Mouse (Mus musculus) liver, embryonic 15.5 days (tissue): Measurements from ENCODE around the gene Dalrd3. TPM values are rescaled to one million over a fixed set of nuclear protein-coding genes. Genes with fewer than 3 reads are reported as not detected.

Experiments used
- ATAC-seq: fragments of 200-750 bp; cut with Nextera tagmentation; 2 replicates; pipeline ENCODE4 v1.8.0; 2017; ENCODE audit warnings: moderate number of reproducible peaks, mild to moderate bottlenecking, moderate library complexity; ENCODE audit not compliant: insufficient read depth
- H3K27ac ChIP-seq: fragments of 300-500 bp; sonication (generic); replicated peaks from 2 replicates; pipeline ENCODE4 v1.5.1; 2015; ENCODE audit warnings: mild to moderate bottlenecking, inconsistent platforms
- H3K27me3 ChIP-seq: fragments of 300-500 bp; sonication (generic); 2 replicates; pipeline ENCODE4 v1.6.1; 2015; ENCODE audit warnings: mild to moderate bottlenecking, inconsistent platforms
- H3K36me3 ChIP-seq: fragments of 300-500 bp; sonication (generic); replicated peaks from 2 replicates; pipeline ENCODE4 v1.6.1; 2015; ENCODE audit warnings: moderate library complexity, mild to moderate bottlenecking, inconsistent platforms
- H3K4me1 ChIP-seq: fragments of 300-500 bp; sonication (generic); replicated peaks from 2 replicates; pipeline ENCODE4 v1.6.1; 2015; ENCODE audit warnings: inconsistent platforms
- H3K4me2 ChIP-seq: fragments of 300-500 bp; sonication (generic); 2 replicates; pipeline ENCODE4 v1.6.1; 2015; ENCODE audit warnings: moderate library complexity, mild to moderate bottlenecking, inconsistent platforms
- H3K4me3 ChIP-seq: fragments of 300-500 bp; sonication (generic); replicated peaks from 2 replicates; pipeline ENCODE4 v1.5.1; 2015; ENCODE audit warnings: mild to moderate bottlenecking, inconsistent platforms
- H3K9ac ChIP-seq: fragments of 300-500 bp; sonication (generic); 2 replicates; pipeline ENCODE4 v1.6.1; 2015; ENCODE audit warnings: moderate library complexity, mild to moderate bottlenecking, inconsistent platforms
- H3K9me3 ChIP-seq: fragments of 300-500 bp; sonication (generic); replicated peaks from 2 replicates; pipeline ENCODE4 v1.6.1; 2016; ENCODE audit warnings: inconsistent platforms
- WGBS: fragments of 180-500 bp; shearing (Covaris S2); methylation state at CpG from one replicate; pipeline ENCODE4 v1.1.7; 2015; ENCODE audit warnings: mixed read lengths; ENCODE audit not compliant: insufficient replicate concordance; 5-methylcytosine and 5-hydroxymethylcytosine counted together
- polyA plus RNA-seq: library from polyadenylated mRNA; unstranded; fragments of >200 nt; fragmentation: Nextera tagmentation; extraction: Ambion mirVana; gene quantifications from 2 replicates; pipeline ENCODE4 v1.2.1, GENCODE M21; 2015

Gene Dalrd3
- 29.2 and 34.2 TPM in 2 replicates for polyA plus RNA-seq

DNA sequence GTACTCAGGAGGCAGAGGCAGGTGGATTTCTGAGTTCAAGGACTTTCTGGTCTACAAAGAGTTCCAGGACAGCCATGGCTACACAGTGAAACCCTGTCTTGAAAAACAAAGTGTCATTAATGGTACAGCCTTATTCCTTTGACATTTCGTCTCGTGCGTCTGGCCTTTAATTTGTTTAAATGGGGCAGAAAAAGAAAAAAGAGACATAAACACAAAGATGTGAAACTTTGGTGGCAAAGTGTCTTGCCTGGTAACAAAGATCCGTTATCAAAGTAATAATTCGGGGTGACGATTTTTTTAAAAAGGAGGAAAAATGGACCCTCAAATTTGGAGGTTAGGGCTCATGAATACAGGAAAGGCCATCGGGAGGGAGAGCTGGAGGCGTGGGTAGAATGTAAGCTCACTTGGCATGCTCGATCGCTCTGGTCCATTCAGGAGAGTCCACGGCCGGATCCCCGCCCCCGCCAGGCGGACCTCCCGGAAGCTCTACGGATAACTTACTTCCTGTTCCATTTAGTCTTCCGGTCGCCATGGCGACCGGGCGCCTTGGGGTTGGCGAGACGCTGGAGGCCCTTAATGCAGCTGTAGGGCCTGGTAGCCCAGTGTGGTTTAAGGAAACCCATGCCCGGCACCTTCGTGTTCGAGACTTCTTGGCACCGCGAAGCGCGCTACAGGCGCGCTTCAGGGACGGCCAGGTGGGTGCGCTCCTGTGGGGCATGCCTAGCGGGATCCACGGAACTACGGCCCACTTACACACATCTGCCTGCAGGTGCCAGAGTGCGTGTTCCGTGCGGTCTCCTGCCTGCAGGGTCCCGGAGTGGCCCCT lies at the start of gene Dalrd3:
TSS of gene Dalrd3 (plus strand) at position 506 of the 826 bp plus-strand sequence.
- Histone ChIP-seq H3K36me3 (peaks cover 39% of the 10 kb centered on the region), H3K4me3 (peak within 1 kb of the TSS; percentile 80), H3K27ac (peak within 1 kb of the TSS; percentile 96), H3K4me1 (peaks cover 62% of the 10 kb centered on the region), H3K4me2 (peak within 1 kb of the TSS; percentile 98), H3K9ac (peak within 1 kb of the TSS; percentile 83), H3K27me3 (no peaks in the 10 kb centered on the region), H3K9me3 (no peaks in the 10 kb centered on the region)
- ATAC-seq: peak; percentile 53
- WGBS: 4% methylated on average over 42 of the region's 42 CpGs

DNA sequence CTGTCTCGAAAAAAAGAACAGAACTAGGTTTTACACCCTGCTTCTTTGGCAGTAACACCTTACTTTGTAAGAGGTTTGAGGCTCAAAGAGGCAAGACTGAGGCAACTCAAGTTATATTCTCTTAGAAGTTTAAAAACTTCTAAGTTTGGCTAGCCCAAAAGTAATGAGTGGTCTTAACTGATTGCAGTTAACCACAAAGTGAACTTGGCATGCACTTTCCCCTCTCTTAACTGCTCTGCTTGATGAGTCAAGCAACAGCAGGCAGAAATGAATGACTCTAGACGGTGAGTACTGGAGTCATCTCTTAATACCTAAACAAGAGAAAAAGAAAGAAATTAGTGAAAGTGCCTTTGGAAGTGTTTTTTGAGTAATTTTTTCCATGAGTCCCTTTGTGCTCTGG lies 48.1 kb upstream of the Dalrd3 start:
- Histone ChIP-seq H3K36me3 (peaks cover 36% of the 10 kb centered on the region), H3K9me3 (no peaks in the 10 kb centered on the region), H3K4me2 (no peak overlapping the region), H3K27me3 (no peaks in the 10 kb centered on the region), H3K4me3 (no peak overlapping the region), H3K4me1 (peaks cover 21% of the 10 kb centered on the region), H3K27ac (no peak overlapping the region), H3K9ac (no peak overlapping the region)
- WGBS: 51% methylated on average over 2 of the region's 2 CpGs
- no peak for ATAC-seq

DNA sequence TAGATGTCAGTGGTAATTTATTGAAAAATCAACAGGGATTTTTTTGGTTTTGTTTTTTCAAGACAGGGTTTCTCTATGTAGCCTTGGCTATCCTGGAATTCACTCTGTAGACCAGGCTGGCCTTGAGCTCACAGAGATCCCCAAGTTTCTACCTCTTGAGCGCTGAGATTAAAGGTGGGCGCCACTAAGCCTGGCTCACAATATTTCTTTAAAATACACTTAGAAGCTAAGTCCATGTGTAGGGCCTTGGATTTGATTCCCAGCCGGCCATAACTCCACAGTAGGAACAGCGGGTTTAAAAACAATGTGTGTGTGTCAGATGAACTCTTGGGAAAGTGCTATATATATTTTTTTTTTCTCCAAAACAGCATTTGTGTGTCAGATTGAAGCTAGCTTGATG lies 46.3 kb upstream of the Dalrd3 start:
- Histone ChIP-seq H3K4me3 (no peak overlapping the region), H3K36me3 (peaks cover 45% of the 10 kb centered on the region), H3K27me3 (no peaks in the 10 kb centered on the region), H3K4me2 (no peak overlapping the region), H3K9ac (no peak overlapping the region), H3K4me1 (peaks cover 19% of the 10 kb centered on the region), H3K9me3 (no peaks in the 10 kb centered on the region), H3K27ac (no peak overlapping the region)
- WGBS: 95% methylated on average over 4 of the region's 4 CpGs
- ATAC-seq: no peak

DNA sequence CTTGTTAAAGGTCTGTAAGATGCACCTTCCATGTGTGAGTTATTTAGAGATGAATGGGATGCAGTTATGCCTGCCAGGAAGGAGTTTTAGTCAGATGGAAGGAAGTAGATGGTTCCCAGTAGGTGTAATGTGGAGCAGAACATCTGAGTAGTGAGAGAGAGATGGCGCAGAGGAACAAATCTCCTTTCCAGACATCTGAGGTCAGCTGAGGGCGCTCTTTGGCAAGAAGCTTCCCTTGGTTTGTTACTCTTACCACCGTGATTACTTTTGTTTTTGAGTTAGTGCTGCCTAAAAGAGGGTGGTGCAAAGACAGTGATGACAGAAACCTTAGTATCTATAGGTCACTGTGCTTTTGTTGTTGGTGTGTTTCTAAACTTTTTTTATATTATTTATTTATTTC lies 44.3 kb upstream of the Dalrd3 start:
- H3K27me3 ChIP-seq: no peaks in the 10 kb centered on the region
- H3K4me1 ChIP-seq: peaks cover 2% of the 10 kb centered on the region
- H3K4me3 ChIP-seq: no peak overlapping the region
- ATAC-seq: no peak
- peaks cover 51% of the 10 kb centered on the region for H3K36me3 ChIP-seq
- no peak overlapping the region for H3K4me2 ChIP-seq
- H3K9me3 ChIP-seq: no peaks in the 10 kb centered on the region
- H3K9ac ChIP-seq: no peak overlapping the region
- WGBS: 78% methylated on average over 3 of the region's 3 CpGs
- H3K27ac ChIP-seq: no peak overlapping the region

DNA sequence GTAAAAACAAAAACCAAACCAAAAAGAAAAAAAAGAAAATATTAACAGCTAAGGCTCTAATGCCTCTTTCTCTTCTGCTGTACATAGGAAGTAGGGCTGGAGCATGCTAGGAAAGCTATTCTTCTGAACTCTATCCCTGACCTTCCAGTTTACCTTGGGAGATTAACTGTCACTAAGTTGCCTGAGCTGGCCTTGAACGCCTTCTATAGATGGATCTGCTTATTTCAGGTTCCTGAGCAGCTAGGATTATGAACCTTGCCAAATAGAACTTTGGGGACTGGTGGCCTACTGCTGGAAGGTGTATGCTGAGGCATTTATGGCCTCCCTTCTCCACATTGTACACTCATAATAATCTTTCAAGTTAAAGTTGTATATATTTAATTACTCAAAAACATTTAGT lies 38.7 kb upstream of the Dalrd3 start:
- peaks cover 85% of the 10 kb centered on the region for H3K36me3 ChIP-seq
- no peak overlapping the region for H3K27ac ChIP-seq
- no peak overlapping the region for H3K9ac ChIP-seq
- H3K4me3 ChIP-seq: no peak overlapping the region
- H3K9me3 ChIP-seq: no peaks in the 10 kb centered on the region
- ATAC-seq: no peak
- no peaks in the 10 kb centered on the region for H3K4me1 ChIP-seq
- no peak overlapping the region for H3K4me2 ChIP-seq
- no peaks in the 10 kb centered on the region for H3K27me3 ChIP-seq
- WGBS: 80% methylated on average over 1 of the region's 1 CpGs

DNA sequence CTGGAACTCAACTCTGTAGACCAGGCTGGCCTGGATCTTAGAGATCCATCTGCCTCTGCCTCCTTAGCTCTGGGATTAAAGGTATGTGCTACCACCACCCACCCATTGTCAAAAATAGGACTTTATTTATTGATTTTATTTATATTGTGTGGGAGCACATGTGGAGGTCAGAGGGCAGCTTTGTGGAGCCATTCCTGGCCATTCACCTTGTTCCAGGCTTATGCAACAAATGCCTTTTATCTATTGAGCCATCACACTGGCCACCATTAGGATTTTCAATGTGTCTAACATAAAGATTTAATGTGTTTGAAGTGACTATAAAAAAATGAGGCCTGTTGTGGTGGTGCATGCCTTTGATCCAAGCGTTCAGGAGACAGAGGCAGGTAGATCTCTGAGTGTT lies 38.2 kb upstream of the Dalrd3 start:
- 84% methylated on average over 1 of the region's 1 CpGs for WGBS
- ATAC-seq: no peak

DNA sequence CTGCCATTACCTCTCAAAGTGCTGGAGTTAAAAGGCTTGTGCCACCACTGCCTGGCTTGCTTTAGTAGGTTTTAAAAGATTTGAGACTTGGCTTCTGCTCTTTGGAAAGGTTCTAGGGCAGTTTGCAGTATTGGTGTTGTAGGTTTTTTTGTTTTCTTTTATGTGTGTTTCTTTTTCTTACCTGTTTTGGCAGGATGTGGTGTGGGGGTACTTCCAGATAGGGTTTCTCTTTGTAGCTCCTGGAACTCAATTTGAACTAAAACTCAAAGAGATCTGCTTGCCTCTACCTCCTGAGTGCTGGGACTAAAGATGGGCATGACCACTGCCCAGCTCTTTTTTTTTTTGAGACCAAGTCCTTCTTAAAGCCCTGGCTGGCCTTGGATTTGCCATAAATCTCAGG lies 28.8 kb upstream of the Dalrd3 start:
- H3K4me3 ChIP-seq: no peak overlapping the region
- H3K27me3 ChIP-seq: no peaks in the 10 kb centered on the region
- ATAC-seq: no peak
- H3K36me3 ChIP-seq: peaks cover 92% of the 10 kb centered on the region
- H3K4me2 ChIP-seq: no peak overlapping the region
- no peak overlapping the region for H3K9ac ChIP-seq
- no peaks in the 10 kb centered on the region for H3K9me3 ChIP-seq
- no peak overlapping the region for H3K27ac ChIP-seq
- no peaks in the 10 kb centered on the region for H3K4me1 ChIP-seq

More for the DNA sequence above, 38.2 kb upstream of the Dalrd3 start:
- no peak overlapping the region for H3K4me3 ChIP-seq
- no peaks in the 10 kb centered on the region for H3K27me3 ChIP-seq
- no peaks in the 10 kb centered on the region for H3K9me3 ChIP-seq
- no peaks in the 10 kb centered on the region for H3K4me1 ChIP-seq
- no peak overlapping the region for H3K4me2 ChIP-seq
- peaks cover 88% of the 10 kb centered on the region for H3K36me3 ChIP-seq
- no peak overlapping the region for H3K9ac ChIP-seq
- no peak overlapping the region for H3K27ac ChIP-seq

DNA sequence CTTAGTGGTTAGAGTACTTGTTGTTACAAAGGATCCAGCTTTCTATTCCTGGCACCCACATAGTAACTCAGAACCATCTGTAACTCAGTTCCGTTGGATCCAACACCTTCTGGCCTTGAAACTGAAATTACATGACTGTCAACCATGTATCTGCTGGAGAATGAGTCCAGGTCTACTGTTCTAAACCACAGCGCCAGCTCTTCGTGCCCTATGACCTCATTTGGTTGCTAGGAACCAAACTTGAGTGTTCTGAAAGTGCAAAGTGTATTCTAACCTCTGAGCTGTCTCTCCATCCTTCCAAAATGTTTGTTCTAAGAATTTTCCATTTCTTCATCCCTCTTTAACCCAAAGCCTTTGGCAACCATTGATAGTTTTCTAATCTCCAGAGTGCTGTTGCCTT lies 23.7 kb upstream of the Dalrd3 start:
- H3K36me3 ChIP-seq: peaks cover 98% of the 10 kb centered on the region
- H3K9me3 ChIP-seq: no peaks in the 10 kb centered on the region
- H3K4me3 ChIP-seq: no peak overlapping the region
- ATAC-seq: no peak
- H3K9ac ChIP-seq: no peak overlapping the region
- H3K27ac ChIP-seq: no peak overlapping the region
- no peak overlapping the region for H3K4me2 ChIP-seq
- 91% methylated on average over 3 of the region's 3 CpGs for WGBS
- no peaks in the 10 kb centered on the region for H3K27me3 ChIP-seq
- H3K4me1 ChIP-seq: peaks cover 9% of the 10 kb centered on the region; the same call in 1 of the 2 replicates

DNA sequence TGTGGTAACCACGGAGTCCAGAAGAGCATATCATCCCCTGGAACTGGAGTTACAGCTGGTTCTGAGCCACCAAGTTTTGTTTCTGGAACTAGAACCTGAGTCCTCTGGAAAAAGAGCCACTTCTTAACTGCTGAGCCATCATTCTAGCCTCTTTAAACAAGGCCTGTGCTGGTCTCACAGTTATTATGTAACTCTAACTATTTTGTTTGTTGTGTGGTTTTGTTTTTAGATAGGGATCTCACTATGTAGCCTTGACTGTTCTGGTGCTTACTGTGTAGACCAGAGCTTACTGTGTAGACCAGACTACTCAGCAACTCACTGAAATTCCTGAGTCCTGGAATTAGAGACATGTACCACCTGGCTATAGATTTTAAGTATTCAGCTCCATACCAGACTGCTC lies 22.8 kb upstream of the Dalrd3 start:
- no peaks in the 10 kb centered on the region for H3K9me3 ChIP-seq
- H3K4me2 ChIP-seq: no peak overlapping the region
- no peak for ATAC-seq
- no peak overlapping the region for H3K4me3 ChIP-seq
- peaks cover 9% of the 10 kb centered on the region; the same call in 1 of the 2 replicates for H3K4me1 ChIP-seq
- no peak overlapping the region for H3K27ac ChIP-seq
- no peak overlapping the region for H3K9ac ChIP-seq
- no peaks in the 10 kb centered on the region for H3K27me3 ChIP-seq
- 68% methylated on average over 1 of the region's 1 CpGs for WGBS
- peaks cover 98% of the 10 kb centered on the region for H3K36me3 ChIP-seq

DNA sequence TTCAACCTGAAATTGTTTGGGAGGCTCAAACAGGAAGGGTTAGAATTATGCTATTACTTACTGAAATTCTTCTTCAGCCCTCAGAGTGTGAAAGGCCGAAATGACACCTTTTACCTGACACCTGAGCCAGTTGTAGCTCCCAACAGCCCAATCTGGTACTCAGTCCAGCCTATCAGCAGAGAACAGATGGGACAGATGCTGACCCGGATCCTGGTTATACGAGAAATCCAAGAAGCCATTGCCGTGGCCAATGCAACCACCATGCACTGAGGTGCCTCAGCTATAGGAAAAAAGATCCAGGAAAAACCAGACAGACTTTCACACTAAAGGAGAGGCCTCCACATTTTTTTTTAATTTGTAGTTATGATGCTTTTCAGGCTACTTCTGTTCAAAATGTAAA lies 10.5 kb upstream of the Dalrd3 start:
- Histone ChIP-seq H3K27ac (no peak overlapping the region), H3K36me3 (peaks cover 84% of the 10 kb centered on the region), H3K4me2 (no peak overlapping the region), H3K9me3 (no peaks in the 10 kb centered on the region), H3K4me3 (no peak overlapping the region), H3K4me1 (peaks cover 32% of the 10 kb centered on the region), H3K27me3 (no peaks in the 10 kb centered on the region), H3K9ac (no peak overlapping the region)
- no peak for ATAC-seq
- WGBS: 71% methylated on average over 4 of the region's 4 CpGs

DNA sequence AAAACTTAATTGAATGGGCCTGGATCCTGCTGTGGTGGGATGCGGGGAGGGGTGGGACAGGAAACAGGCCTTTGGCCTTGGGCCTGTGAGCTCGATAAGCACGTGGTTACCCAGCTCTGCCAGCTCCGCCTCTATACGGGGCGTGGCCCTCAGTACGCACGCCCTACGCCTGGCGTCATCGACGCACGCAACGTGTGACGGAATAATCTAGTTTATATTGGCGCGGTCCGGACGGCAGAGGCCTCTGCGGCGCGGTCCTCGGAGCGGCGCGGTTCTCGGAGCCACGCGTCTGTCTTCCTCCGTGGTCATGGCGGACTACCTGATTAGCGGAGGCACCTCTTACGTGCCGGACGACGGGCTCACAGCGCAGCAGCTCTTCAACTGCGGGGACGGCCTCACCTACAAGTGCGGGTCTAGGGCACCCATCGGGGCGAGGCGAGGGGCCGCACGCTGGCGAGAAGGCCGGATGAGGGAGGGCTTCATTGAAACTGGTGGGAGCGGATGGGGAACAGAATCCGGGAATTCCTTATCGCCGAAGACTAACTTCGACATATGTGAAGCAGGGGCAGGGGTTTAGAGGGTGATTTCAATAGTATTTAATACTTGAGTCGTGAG lies 9.4 kb upstream of the Dalrd3 start, which contains the start of gene Impdh2:
TSS of gene Impdh2 (plus strand) at position 60 of the 615 bp plus-strand sequence.
- Histone ChIP-seq H3K4me2 (peak within 1 kb of the TSS; percentile 86), H3K4me1 (peaks cover 41% of the 10 kb centered on the region), H3K4me3 (peak within 1 kb of the TSS; percentile 65), H3K36me3 (peaks cover 85% of the 10 kb centered on the region), H3K27ac (peak within 1 kb of the TSS; percentile 76), H3K9ac (peak within 1 kb of the TSS; percentile 77), H3K9me3 (no peaks in the 10 kb centered on the region), H3K27me3 (no peaks in the 10 kb centered on the region)
- WGBS: under 1% methylated on average over 53 of the region's 53 CpGs
- peak; percentile 96 for ATAC-seq
